Mouse (Mus musculus): ENCODE data around the gene Vpreb2.
"Not testable (repeated sequence)": the region's sequence is repeated elsewhere in the genome, so short reads cannot be mapped to it uniquely, and the experiment has no call there.

Vpreb2 gene

GRCm38 (mm10) chr16:17980128-17980527 lies at the start of gene Vpreb2:
Gene Vpreb2 (plus strand): TSS chr16:17980428.
- DNase-seq = no peak

DNA sequence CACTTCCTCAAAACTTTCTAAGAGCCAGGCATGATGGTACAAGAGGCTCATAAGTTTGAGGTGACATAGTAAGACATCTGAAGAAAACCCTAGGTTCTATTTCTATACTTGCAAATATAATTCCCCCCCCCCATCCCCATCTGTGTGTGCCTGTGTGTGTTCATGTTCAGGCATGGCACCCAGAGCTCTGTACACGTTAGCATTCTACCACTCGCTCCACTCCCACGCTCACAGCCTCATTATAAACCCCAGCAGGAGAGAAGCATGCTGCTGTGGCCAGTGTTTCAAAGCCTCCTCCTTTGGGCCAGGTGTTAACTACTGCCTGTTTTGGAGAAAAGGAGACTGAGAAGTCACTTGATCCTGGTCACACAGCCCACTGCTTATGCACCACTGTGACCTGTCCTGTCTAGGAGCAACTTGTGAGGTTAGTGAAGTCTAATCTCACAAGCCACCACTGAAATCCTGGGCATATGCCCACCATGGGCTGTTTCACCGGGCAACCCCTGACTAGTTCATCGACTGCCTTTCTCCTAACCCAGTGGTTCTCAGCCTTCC lies 48.2 kb upstream of the Vpreb2 start:
- no peak for DNase-seq

- no peak for DNase-seq
Observed at GRCm38 (mm10) chr16:17933594-17934444, 46.4 kb upstream of the Vpreb2 start.

- no peak for DNase-seq
Observed at GRCm38 (mm10) chr16:17934445-17934910, 45.8 kb upstream of the Vpreb2 start.

- peak; percentile 52 to 53 for DNase-seq
Observed at GRCm38 (mm10) chr16:17936776-17937175, 43.5 kb upstream of the Vpreb2 start.

DNA sequence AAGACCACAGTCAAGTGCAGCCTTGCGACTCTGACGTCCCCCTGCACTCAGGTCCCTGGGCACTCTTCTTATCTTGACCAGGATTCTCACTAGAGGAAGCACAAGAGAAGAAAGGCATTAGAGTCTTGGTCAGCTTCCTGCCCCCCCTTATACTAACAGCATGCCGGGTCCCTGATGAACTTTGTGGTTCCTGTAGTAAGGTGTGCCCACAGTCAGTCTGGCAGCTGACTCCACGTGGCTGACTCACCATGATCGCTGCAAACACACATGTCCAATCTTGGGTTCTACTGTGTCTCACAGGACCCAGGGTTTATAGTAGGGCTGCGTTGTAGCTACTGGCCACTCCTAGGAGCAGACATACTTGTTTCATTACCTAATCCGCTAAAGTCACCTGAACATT lies 42.0 kb upstream of the Vpreb2 start:
- DNase-seq = no peak

- peak; percentile 73 to 82 for DNase-seq
Observed at GRCm38 (mm10) chr16:17938821-17939220, 41.4 kb upstream of the Vpreb2 start.

DNA sequence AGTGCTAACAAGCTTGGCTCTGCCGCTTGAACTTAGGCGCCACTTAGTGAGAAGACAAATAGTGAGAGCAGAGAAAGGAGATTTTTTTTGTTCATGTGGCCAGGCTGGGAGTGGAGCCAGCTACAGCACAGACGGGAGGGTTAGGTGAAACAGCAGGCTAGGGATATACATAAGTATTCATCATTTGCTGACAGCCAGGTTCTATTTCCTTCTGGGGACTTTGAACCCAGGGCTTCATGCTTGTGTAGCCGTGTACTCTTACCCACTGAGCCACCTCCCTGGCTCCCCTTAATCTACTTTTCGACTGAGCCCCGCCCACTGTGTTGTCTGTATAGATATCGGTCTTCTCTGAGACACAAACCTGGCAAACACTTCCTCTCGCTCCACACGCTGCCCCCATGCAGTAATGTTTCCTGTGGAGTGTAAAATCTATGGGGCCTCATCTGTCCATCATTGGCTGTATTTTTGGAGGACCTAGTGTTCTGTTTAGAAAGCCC lies 40.9 kb upstream of the Vpreb2 start:
- peak in 1 of 2 experiments; percentile 17 for DNase-seq

- no peak for DNase-seq
Observed at GRCm38 (mm10) chr16:17943466-17943865, 36.8 kb upstream of the Vpreb2 start.

DNA sequence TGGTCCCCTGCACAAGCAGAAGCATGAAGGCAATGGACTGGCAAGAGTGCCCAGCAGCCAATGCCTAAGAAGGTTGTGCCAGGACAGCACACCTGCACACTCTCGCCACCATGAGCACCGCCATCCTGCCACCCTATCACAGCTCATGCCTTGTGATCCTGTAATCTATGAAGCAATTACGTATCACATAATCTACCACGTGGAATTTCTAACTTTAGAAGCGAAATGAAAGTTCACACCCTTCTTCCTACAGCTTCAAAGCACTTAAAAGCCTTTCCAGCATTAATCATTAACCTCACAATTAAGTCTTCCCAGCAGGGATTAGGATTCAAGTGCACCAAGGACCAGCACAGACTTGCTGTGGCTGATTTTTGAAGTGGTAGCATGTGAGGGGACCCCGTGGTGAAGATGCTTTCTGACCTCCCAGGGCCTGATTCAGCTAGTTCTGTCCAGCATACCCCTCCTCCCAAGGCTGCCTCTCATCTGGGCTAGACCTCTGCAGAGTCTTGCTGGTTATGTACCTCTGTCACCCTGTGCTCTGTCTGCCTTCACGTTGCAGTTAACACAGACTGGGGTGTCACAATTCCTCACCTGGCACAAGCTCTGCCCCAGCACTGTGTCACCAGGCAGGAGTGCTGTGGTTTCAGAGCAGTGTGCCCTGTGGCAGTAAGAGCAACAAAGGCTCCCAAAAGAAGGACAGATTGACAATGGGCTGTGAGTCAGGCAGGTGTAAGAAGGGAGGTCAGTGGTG lies 35.0 kb upstream of the Vpreb2 start:
- peak; percentile 52 to 68 for DNase-seq

- no peak for DNase-seq
Observed at GRCm38 (mm10) chr16:17949421-17949877, 30.8 kb upstream of the Vpreb2 start.

DNA sequence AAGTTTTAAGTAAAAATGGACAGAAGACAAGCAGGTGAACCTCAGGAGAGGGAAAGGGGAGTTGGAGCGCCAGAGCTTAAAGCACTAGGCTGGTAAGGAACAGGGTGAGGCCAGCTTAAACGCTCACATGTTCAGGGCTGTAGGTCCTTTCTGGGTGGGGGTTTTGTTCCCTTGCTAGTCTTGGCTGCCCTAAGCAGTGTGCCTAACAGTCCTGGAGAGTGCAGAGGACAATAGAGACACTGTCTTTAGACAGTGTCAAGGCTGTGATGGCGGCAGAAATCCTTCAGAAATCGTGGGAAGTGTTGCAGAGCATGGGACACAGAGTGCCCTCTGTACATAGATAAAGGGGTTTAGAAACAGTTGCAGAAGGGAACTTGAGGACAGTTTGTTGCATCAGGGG lies 30.2 kb upstream of the Vpreb2 start:
- DNase-seq = no peak

GRCm38 (mm10) chr16:17951618-17952017 lies 28.6 kb upstream of the Vpreb2 start:
- DNase-seq = no peak

- not testable (repeated sequence) for DNase-seq
Observed at GRCm38 (mm10) chr16:17956052-17956638, 24.1 kb upstream of the Vpreb2 start.

- DNase-seq = no peak
Observed at GRCm38 (mm10) chr16:17962091-17962490, 18.1 kb upstream of the Vpreb2 start.

DNA sequence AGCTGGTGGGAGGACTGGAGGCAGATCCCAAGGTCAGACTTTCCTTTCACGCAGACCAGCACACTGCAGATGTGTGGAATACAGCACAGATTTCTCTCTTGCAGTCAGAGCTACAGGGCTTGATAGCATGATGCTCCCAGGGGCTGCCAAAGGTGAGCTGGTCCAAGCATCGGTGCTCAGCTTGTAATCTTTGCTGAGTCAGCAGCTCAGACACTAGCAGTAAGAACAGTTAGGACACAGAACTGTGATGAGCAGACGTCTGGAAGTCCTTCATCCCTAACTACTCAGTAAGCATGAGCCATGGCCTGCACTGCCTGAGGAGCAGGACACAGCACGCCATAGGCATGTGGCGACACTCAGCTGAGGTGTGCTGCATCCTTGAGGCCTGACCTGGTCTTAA lies 8.4 kb upstream of the Vpreb2 start:
- DNase-seq = no peak

- DNase-seq = not testable (repeated sequence)
Observed at GRCm38 (mm10) chr16:17977840-17978239, 2.4 kb upstream of the Vpreb2 start.

GRCm38 (mm10) chr16:17983201-17983600 lies 3.0 kb downstream of the Vpreb2 start:
- no peak for DNase-seq

DNA sequence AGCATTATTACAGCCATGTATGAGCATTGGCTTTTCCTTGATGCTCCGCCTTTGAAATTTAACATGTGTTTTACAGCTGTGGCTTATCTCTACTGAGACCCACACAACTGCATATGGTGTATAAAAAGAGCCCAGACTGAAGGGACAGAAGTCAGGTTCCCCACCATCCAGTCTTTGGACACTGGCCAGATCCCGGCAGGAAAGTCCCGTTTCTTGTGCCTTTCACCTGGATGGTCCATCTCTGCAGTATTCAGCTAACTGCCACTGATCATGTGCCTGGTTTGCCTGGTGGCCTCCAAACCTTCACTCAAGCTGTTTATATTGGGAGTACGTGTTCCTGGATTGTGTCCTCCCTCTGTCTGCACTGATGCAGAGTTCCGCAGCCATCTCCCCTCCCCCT lies 4.0 kb downstream of the Vpreb2 start:
- no peak for DNase-seq

GRCm38 (mm10) chr16:17985078-17985477 lies 4.8 kb downstream of the Vpreb2 start:
- DNase-seq = no peak

DNA sequence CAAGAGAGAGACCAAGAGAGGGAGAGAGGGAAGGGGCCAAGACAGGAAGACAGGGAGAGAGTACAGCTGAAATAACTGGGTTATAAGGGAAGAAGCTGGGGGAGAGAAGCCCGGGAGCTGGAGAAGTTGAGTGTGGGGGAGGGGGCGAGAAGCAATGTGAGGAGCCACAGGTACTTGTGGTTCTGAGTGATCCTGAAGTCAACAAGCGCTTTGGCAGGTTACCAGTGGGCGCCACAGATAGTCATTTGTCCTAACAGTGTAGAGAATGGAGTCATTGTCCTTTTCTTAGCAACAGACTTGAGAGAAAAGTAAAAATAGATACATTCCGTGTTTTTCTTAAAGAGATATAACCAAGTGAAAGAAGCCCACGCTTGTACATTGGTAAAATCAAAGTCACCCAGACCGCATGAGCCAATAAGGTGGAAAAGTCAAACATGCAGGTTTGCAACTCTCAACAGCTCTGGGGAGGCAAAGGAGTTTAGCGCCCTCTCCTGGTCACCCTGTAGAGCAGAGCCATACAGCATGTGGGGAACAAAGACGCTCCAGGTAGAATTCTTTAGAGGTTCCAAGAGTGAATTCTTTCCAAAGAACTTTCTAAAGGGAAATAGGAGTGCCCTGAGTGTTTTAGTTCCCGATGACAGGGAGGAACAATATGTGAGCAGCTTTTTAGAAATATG lies 6.4 kb downstream of the Vpreb2 start:
- peak; percentile 60 to 76 for DNase-seq

GRCm38 (mm10) chr16:17987703-17988102 lies 7.5 kb downstream of the Vpreb2 start:
- no peak for DNase-seq
